Mouse (Mus musculus) E14TG2a.4 (cell line): Measurements from ENCODE around the gene Trmo.

Source experiments
- CTCF ChIP-seq: conservative IDR thresholded peaks from 2 replicates; pipeline ENCODE4 v1.5.1; 2014; ENCODE audit warnings: low read length
- NANOG ChIP-seq: IDR thresholded peaks from 2 replicates; pipeline ENCODE4 v1.6.1; 2014; ENCODE audit warnings: borderline replicate concordance, low read length, mixed read lengths
- POU5F1 ChIP-seq: IDR thresholded peaks from 2 replicates; pipeline ENCODE4 v1.6.1; 2014; ENCODE audit warnings: low read length, borderline replicate concordance

- TF ChIP-seq CTCF (no peak), NANOG (no peak), POU5F1 (no peak)
These were observed 43.0 kb downstream of the Trmo start for GRCm38 (mm10) chr4:46346221-46346620.
